Mouse (Mus musculus) lung, embryonic 14.5 days (tissue): ENCODE data around the gene Polg. TPM values are rescaled to one million over a fixed set of nuclear protein-coding genes. Genes with fewer than 3 reads are reported as not detected.

ENCODE experiments used
- ATAC-seq: fragments of 200-750 bp; cut with Nextera tagmentation; 2 replicates; pipeline ENCODE4 v1.8.0; 2017; ENCODE audit warnings: mild to moderate bottlenecking, moderate TSS enrichment, moderate library complexity; ENCODE audit not compliant: insufficient read depth
- DNase-seq: peaks from one replicate; pipeline ENCODE4 v3.0.0-alpha.2; 2015
- H3K27ac ChIP-seq: fragments of 300-500 bp; sonication (generic); 2 replicates; pipeline ENCODE4 v1.5.1; 2014; ENCODE audit warnings: low read depth, mild to moderate bottlenecking, moderate library complexity
- H3K27me3 ChIP-seq: fragments of 300-500 bp; sonication (generic); 2 replicates; pipeline ENCODE4 v1.6.1; 2014; ENCODE audit warnings: low read length, control low read depth; ENCODE audit not compliant: insufficient read depth
- H3K36me3 ChIP-seq: fragments of 300-500 bp; sonication (generic); 2 replicates; pipeline ENCODE4 v1.6.1; 2014; ENCODE audit warnings: control low read depth; ENCODE audit not compliant: insufficient read depth
- H3K4me1 ChIP-seq: fragments of 300-500 bp; sonication (generic); 2 replicates; pipeline ENCODE4 v1.6.1; 2014; ENCODE audit warnings: antibody characterized with exemption, control low read depth; ENCODE audit not compliant: insufficient read depth
- H3K4me2 ChIP-seq: fragments of 300-500 bp; sonication (generic); 2 replicates; pipeline ENCODE4 v1.6.1; 2014; ENCODE audit warnings: mild to moderate bottlenecking
- H3K4me3 ChIP-seq: fragments of 300-500 bp; sonication (generic); 2 replicates; pipeline ENCODE4 v1.5.1; 2014; ENCODE audit warnings: low read depth, low read length
- H3K9ac ChIP-seq: fragments of 300-500 bp; sonication (generic); 2 replicates; pipeline ENCODE4 v1.6.1; 2014
- H3K9me3 ChIP-seq: fragments of 300-500 bp; sonication (generic); 2 replicates; pipeline ENCODE4 v1.6.1; 2016; ENCODE audit warnings: low read depth, low read length, control low read depth
- CTCF ChIP-seq: IDR thresholded peaks from 2 replicates; pipeline ENCODE4 v1.5.1; 2016; ENCODE audit warnings: antibody characterized with exemption, low read depth
- WGBS: fragments of 180-500 bp; shearing (Covaris S2); extraction: QIAGEN DNeasy Blood & Tissue Kit; methylation state at CpG from one replicate; pipeline ENCODE4 v1.1.7; 2014; 5-methylcytosine and 5-hydroxymethylcytosine counted together
- polyA plus RNA-seq: library from polyadenylated mRNA; unstranded; fragments of >200 nt; fragmentation: Nextera tagmentation; extraction: Ambion mirVana; gene quantifications from 2 replicates; pipeline ENCODE4 v1.2.1, GENCODE M21; 2014

Polg gene
- polyA plus RNA-seq, 1 experiment from 2014 or later, result 65.0 TPM

- Histone ChIP-seq H3K9me3 (no peaks in the 10 kb centered on the region), H3K4me2 (peak overlapping the region; percentile 90), H3K27ac (no peak overlapping the region), H3K4me3 (peak overlapping the region; percentile 90), H3K27me3 (no peaks in the 10 kb centered on the region), H3K4me1 (peaks cover 12% of the 10 kb centered on the region), H3K36me3 (peaks cover 41% of the 10 kb centered on the region), H3K9ac (peak overlapping the region; percentile 89)
- 6% methylated on average over 47 of the region's 47 CpGs for WGBS
- ATAC-seq, result no peak
- peak; percentile 8 for DNase-seq
- no peak for TF ChIP-seq CTCF
Measured at GRCm38 (mm10) chr7:79464776-79465420, 1.3 kb downstream of the Polg start.

DNA sequence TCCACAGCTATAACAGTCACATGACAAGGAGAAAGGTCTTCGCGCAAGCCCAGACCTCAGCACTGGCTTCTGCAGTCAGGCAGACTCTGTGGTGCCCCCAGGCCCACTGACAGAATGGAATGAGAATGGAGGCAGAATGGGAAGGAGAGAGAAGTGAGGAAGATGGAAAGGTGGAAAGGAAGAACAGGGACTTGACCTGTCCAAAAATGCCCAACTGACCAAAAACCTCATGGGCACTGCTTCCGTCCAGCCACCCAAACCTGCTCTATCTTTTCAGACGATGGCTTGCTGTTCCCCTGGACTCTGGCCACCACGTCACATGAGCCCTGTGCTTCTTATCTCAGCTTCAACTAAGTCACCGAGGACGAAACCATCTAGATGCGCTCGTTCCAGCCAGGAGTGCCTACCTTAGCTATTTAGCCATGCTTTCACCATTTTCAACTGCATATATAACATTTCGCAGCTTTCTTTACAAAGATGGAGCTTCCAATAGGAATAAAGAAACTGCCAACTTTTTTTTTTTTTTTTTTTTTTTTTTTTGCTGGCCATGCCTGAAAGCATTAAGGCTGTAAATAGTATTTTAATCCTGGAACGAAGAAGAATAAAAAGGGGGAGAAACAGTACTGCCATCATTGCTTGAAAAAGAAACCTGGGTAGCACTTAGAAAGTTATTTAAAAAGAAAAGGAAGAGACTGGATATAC, 2.6 kb downstream of the Polg start:
- Histone ChIP-seq H3K36me3 (peaks cover 54% of the 10 kb centered on the region), H3K4me1 (peaks cover 12% of the 10 kb centered on the region), H3K4me2 (peak overlapping the region; percentile 90; the same call in 1 of the 2 replicates), H3K9me3 (no peaks in the 10 kb centered on the region), H3K27me3 (no peaks in the 10 kb centered on the region), H3K27ac (no peak overlapping the region), H3K9ac (no peak overlapping the region), H3K4me3 (no peak overlapping the region)
- TF ChIP-seq CTCF, result no peak
- DNase-seq (no peak), ATAC-seq (no peak)
- 81% methylated on average over 11 of the region's 11 CpGs for WGBS

GRCm38 (mm10) chr7:79461721-79462120, 4.4 kb downstream of the Polg start:
- 92% methylated on average over 10 of the region's 10 CpGs for WGBS
- ATAC-seq (no peak), DNase-seq (no peak)
- Histone ChIP-seq H3K4me2 (no peak overlapping the region), H3K36me3 (peaks cover 71% of the 10 kb centered on the region), H3K27me3 (no peaks in the 10 kb centered on the region), H3K4me1 (peaks cover 7% of the 10 kb centered on the region), H3K4me3 (no peak overlapping the region), H3K27ac (no peak overlapping the region), H3K9ac (no peak overlapping the region), H3K9me3 (no peaks in the 10 kb centered on the region)
- no peak for TF ChIP-seq CTCF

GRCm38 (mm10) chr7:79447486-79447885, 18.7 kb downstream of the Polg start:
- Histone ChIP-seq H3K27me3 (no peaks in the 10 kb centered on the region), H3K9me3 (no peaks in the 10 kb centered on the region), H3K4me3 (no peak overlapping the region), H3K27ac (no peak overlapping the region), H3K36me3 (peaks cover 86% of the 10 kb centered on the region), H3K4me2 (no peak overlapping the region), H3K9ac (no peak overlapping the region), H3K4me1 (no peaks in the 10 kb centered on the region)
- TF ChIP-seq CTCF, result no peak
- WGBS, result 87% methylated on average over 3 of the region's 3 CpGs
- ATAC-seq (no peak), DNase-seq (no peak)

DNA sequence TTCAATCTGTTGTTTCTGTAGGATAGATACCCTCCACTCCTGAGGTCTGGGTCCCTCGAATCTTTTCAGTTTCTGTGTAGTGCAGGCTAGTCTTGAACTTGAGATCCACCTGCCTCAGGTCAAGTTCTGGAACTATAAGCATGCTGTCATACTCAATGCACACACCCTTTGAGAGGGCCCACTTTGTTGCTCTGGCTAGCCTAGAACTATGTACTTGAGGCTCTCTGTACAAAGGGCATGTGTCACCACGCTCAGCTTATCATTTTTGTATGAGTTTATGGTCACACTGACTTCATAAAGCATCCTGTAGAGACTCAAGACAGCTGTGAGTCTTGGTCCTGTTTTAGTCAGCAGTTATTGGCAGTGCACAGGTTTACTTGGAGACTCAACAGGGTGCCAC, 19.1 kb downstream of the Polg start:
- H3K27ac ChIP-seq, result no peak overlapping the region
- ATAC-seq (no peak), DNase-seq (no peak)
- H3K9ac ChIP-seq, result no peak overlapping the region
- no peak for TF ChIP-seq CTCF
- H3K4me2 ChIP-seq, result no peak overlapping the region
- peaks cover 82% of the 10 kb centered on the region for H3K36me3 ChIP-seq
- WGBS, result 86% methylated on average over 2 of the region's 2 CpGs
- no peak overlapping the region for H3K4me3 ChIP-seq
- no peaks in the 10 kb centered on the region for H3K4me1 ChIP-seq
- no peaks in the 10 kb centered on the region for H3K9me3 ChIP-seq
- no peaks in the 10 kb centered on the region for H3K27me3 ChIP-seq

GRCm38 (mm10) chr7:79440035-79440434, 26.1 kb downstream of the Polg start:
- ATAC-seq (no peak), DNase-seq (no peak)
- TF ChIP-seq CTCF, result no peak
- H3K4me3 ChIP-seq, result no peak overlapping the region
- H3K36me3 ChIP-seq, result peaks cover 37% of the 10 kb centered on the region
- no peak overlapping the region for H3K9ac ChIP-seq
- WGBS, result 75% methylated on average over 2 of the region's 2 CpGs
- H3K27me3 ChIP-seq, result no peaks in the 10 kb centered on the region
- H3K27ac ChIP-seq, result no peak overlapping the region
- H3K9me3 ChIP-seq, result no peaks in the 10 kb centered on the region
- H3K4me2 ChIP-seq, result no peak overlapping the region
- no peaks in the 10 kb centered on the region for H3K4me1 ChIP-seq

DNA sequence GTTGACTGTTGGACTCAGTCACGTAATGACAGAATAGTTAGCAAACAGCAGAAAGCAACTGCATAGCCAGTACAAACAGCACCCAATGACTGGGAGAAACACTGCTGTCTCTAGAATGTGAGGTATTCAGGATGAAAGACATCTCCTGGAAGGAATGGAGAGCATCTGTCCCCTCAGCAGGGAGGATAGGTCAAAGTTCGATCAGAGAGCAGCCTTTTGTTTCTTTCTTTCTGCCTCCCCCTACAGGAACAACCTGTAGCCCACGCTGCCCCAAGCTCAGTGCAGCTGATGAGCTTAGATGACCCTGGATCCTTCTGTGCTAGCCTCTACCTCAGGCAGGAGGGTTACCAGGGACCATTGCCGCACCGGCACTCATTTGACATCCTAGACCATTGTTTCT, 37.9 kb downstream of the Polg start:
- TF ChIP-seq CTCF, result no peak
- Histone ChIP-seq H3K9ac (no peak overlapping the region), H3K4me2 (no peak overlapping the region), H3K4me3 (no peak overlapping the region), H3K27me3 (no peaks in the 10 kb centered on the region), H3K36me3 (no peaks in the 10 kb centered on the region; the same call in 1 of the 2 replicates), H3K4me1 (no peaks in the 10 kb centered on the region), H3K9me3 (no peaks in the 10 kb centered on the region), H3K27ac (no peak overlapping the region)
- WGBS, result 56% methylated on average over 5 of the region's 5 CpGs
- ATAC-seq (no peak), DNase-seq (no peak)
